Mouse (Mus musculus) heart, adult 2 months (tissue): Measurements from ENCODE around the gene Ap1g2.

Source experiments
- CTCF ChIP-seq: fragments of 200-600 bp; IDR thresholded peaks from 2 replicates; pipeline ENCODE4 v1.8.1; 2022; ENCODE audit warnings: antibody characterized with exemption, mild to moderate bottlenecking, moderate library complexity
- POLR2A ChIP-seq: fragments of 200-500 bp; IDR thresholded peaks from 2 replicates; pipeline ENCODE4 v1.6.1; 2011; ENCODE audit warnings: mild to moderate bottlenecking, low read depth, low read length, control low read depth; ENCODE audit not compliant: insufficient read depth

DNA sequence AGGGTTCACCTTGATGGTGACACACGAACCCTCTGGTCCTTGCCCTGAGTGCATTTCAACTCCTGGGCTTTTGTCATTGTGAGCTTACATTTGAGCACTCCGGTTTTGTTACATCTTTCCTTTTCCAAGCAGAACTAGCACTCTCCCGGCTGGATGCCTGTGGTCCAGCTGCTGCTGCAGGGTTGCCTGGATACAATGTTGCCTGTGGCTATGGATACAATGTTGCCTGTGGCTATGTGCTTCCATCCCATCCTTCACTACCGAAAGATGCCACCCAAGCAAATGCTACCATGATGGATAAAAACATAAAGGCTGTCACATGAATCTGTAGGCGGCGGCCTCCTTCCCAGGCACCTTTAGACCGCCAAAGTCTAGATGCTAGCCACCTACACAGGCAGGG, 20.1 kb upstream of the Ap1g2 start:
- TF ChIP-seq POLR2A: no peak
- TF ChIP-seq CTCF: no peak
